Mouse (Mus musculus): ENCODE results near the gene Myh3. TPM values are rescaled to one million over a fixed set of nuclear protein-coding genes. Genes with fewer than 3 reads are reported as not detected.

The Myh3 gene
- total RNA-seq, 1 experiment from 2014 or later = not detected

Other genes starting within 250 kb of the Myh3 start
- not detected in 2 replicates for gene Pirt, start 166.3 kb upstream of the Myh3 start, total RNA-seq (2017)
- not detected in 2 replicates for gene Tmem238l, start 121.7 kb upstream of the Myh3 start, total RNA-seq (2017)
- gene Tmem220, start 53.1 kb upstream of the Myh3 start, total RNA-seq (2017) = 1.1 and 2.8 TPM in 2 replicates
- gene Adprm, start 25.7 kb upstream of the Myh3 start, total RNA-seq (2017) = 36.1 and 43.3 TPM in 2 replicates
- 9.9 and 14.5 TPM in 2 replicates for gene Sco1, start 25.6 kb upstream of the Myh3 start, total RNA-seq (2017)
- gene Myh2, start 92.7 kb downstream of the Myh3 start, total RNA-seq (2017) = not detected in 2 replicates
- gene Myh1, start 121.8 kb downstream of the Myh3 start, total RNA-seq (2017) = not detected in 2 replicates
- gene Myh4, start 159.7 kb downstream of the Myh3 start, total RNA-seq (2017) = not detected in 2 replicates
- gene Myh8, start 198.8 kb downstream of the Myh3 start, total RNA-seq (2017) = not detected in 2 replicates
- gene Myh13, start 243.4 kb downstream of the Myh3 start, total RNA-seq (2017) = not detected in 2 replicates

Measured in neutrophil, adult 5-6 weeks (primary cell).